Mouse (Mus musculus): ENCODE results near the gene Bglap3. TPM values are rescaled to one million over a fixed set of nuclear protein-coding genes. Genes with fewer than 3 reads are reported as not detected.

The Bglap3 gene
- polyA plus RNA-seq, 1 experiment from 2014 or later = not detected

DNA sequence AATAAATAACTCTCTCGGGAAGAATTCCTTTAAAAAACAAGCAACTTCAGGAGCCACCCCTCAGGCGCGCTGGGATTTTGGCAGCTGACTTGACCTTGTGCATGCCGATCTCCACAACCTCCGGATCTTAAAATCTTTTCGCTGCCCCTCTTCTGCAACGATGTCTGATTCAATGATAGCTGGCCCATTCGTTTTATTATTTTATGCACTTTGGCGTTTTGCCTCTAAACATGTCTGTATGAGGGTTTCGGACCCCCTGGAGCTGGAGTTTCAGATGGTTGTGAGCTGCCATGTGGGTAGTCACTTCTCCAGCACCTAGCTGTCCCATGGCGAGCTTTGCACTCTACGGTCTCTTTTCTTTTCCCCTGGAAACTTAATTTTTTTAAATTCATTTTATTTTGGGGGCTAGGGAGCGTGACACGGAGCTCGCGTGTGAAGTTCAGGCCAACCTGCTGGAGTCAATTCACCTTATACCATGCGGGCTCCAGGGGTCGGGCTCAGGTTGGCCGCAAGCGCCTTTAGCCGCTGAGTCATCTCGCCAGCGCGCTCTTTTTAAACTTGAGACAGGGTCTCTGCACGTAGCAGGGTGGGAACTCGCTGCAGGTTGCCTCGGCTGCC lies 37.0 kb downstream of the Bglap3 start:
- peak; percentile 45; the same call in 1 of the 2 replicates for ATAC-seq (ENCODE audit: insufficient number of reproducible peaks, low FRiP score, low TSS enrichment, low read depth)
- H3K27me3 ChIP-seq (ENCODE audit: control insufficient read depth, insufficient read depth, low read length) = no peaks in the 10 kb centered on the region

DNA sequence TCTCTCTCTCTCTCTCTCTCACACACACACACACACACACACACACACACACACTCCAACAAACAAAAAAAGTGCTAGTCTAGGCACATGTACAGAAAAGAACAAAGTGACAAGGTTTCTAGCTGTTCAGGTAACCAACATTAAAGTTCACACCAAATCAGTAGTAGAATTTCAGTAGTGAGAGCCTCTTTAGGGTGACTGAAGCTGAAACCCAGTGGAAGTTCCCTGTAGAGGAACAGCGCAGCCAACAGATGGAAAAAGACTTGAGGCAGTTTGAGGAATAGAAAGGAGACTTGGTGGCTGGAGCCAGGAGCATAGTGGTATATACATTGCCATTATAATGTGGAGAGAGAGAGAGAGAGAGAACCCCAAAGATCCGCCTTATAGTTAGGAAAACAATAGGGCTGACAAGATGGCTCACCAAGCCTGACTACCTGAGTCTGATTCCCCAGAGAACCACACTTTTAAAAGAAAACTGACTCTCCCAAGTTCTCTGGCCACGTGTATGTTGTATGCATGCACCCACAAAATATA lies 37.6 kb downstream of the Bglap3 start:
- no peaks in the 10 kb centered on the region for H3K27me3 ChIP-seq (ENCODE audit: control insufficient read depth, insufficient read depth, low read length)
- ATAC-seq (ENCODE audit: insufficient number of reproducible peaks, low FRiP score, low TSS enrichment, low read depth) (no peak), DNase-seq (ENCODE audit: low spot score) (no peak)
- H3K36me3 ChIP-seq (ENCODE audit: control insufficient read depth, insufficient read depth, low read length) = no peaks in the 10 kb centered on the region
- no peak overlapping the region for H3K27ac ChIP-seq (replicated peaks; ENCODE audit: low read depth, low read length)
- peaks cover 11% of the 10 kb centered on the region for H3K4me1 ChIP-seq (ENCODE audit: control insufficient read depth, insufficient read depth, low read length)
- peak overlapping the region; percentile 79 for H3K4me3 ChIP-seq (ENCODE audit: low read depth, low read length)
- H3K9me3 ChIP-seq (ENCODE audit: control insufficient read depth, low read length) = no peaks in the 10 kb centered on the region
- WGBS = 46% methylated on average over 3 of the region's 3 CpGs
- peak overlapping the region; percentile 66 for H3K4me2 ChIP-seq (ENCODE audit: low read depth, severe bottlenecking)
- H3K9ac ChIP-seq (ENCODE audit: low read length) = peak overlapping the region; percentile 92

More for the DNA sequence above, 37.0 kb downstream of the Bglap3 start:
- Histone ChIP-seq H3K27ac (replicated peaks; ENCODE audit: low read depth, low read length) (peak overlapping the region; percentile 90), H3K4me1 (ENCODE audit: control insufficient read depth, insufficient read depth, low read length) (peaks cover 11% of the 10 kb centered on the region), H3K9me3 (ENCODE audit: control insufficient read depth, low read length) (no peaks in the 10 kb centered on the region), H3K36me3 (ENCODE audit: control insufficient read depth, insufficient read depth, low read length) (no peaks in the 10 kb centered on the region), H3K9ac (ENCODE audit: low read length) (peak overlapping the region; percentile 92), H3K4me2 (ENCODE audit: low read depth, severe bottlenecking) (peak overlapping the region; percentile 66), H3K4me3 (ENCODE audit: low read depth, low read length) (peak overlapping the region; percentile 79)
- WGBS = under 1% methylated on average over 27 of the region's 27 CpGs
- DNase-seq (ENCODE audit: low spot score) = no peak

DNA sequence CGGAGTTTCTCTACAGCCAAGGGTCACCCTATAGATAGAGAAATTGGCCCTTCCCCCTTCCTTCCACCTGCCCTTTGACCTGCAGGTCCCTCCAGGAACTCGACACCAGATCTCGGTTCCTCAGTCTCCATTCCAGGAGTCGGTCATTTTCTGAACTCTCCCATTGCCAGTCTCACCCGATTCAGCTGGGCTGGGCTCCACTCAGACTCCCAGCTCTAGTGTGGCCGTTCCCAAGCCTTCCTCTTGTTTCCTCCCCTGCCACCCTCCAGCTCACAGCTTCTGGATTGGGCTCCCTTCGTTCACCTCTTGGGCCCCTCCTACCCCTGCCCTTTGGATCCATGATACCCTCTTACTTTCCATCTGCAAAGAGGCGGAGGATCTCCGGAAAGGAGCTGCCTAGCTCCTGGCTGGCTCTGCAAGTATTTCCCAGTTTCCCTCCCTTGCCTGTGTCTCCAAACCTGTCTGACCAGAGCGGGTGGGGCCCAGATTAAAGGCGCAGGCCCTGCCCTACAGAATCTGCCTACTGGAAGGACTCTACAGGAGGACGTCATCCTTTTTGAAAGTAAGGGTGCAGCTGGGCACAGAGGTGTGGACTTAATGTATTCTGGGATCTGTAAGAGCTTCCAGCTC lies 38.4 kb downstream of the Bglap3 start:
- ATAC-seq (ENCODE audit: insufficient number of reproducible peaks, low FRiP score, low TSS enrichment, low read depth) = no peak
- no peaks in the 10 kb centered on the region for H3K36me3 ChIP-seq (ENCODE audit: control insufficient read depth, insufficient read depth, low read length)
- H3K4me1 ChIP-seq (ENCODE audit: control insufficient read depth, insufficient read depth, low read length) = peaks cover 10% of the 10 kb centered on the region
- no peak for DNase-seq (ENCODE audit: low spot score)
- no peak overlapping the region for H3K4me3 ChIP-seq (ENCODE audit: low read depth, low read length)
- no peaks in the 10 kb centered on the region for H3K27me3 ChIP-seq (ENCODE audit: control insufficient read depth, insufficient read depth, low read length)
- no peak overlapping the region for H3K9ac ChIP-seq (ENCODE audit: low read length)
- peak overlapping the region; percentile 22; the same call in 1 of the 2 replicates for H3K4me2 ChIP-seq (ENCODE audit: low read depth, severe bottlenecking)
- H3K9me3 ChIP-seq (ENCODE audit: control insufficient read depth, low read length) = no peaks in the 10 kb centered on the region
- 48% methylated on average over 12 of the region's 12 CpGs for WGBS
- H3K27ac ChIP-seq (replicated peaks; ENCODE audit: low read depth, low read length) = no peak overlapping the region

DNA sequence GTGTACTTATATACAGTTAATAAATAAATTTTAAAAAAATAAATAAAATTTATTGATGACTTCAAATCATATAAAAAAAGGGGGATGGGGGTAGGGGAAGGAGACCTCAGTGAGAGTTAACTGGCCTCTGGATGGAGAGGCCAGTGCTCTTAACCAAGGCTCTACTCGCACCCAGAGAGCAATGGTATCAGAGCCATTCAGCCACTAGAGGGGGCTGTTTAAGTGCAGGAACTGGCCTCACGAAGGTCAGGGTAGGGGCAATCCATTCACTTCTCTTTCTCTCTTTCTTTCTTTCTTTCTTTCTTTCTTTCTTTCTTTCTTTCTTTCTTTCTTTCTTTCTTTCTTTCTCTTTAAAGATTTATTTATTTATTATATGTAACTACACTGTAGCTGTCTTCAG lies 41.3 kb downstream of the Bglap3 start:
- Histone ChIP-seq H3K27ac (replicated peaks; ENCODE audit: low read depth, low read length) (no peak overlapping the region), H3K9me3 (ENCODE audit: control insufficient read depth, low read length) (no peaks in the 10 kb centered on the region), H3K4me2 (ENCODE audit: low read depth, severe bottlenecking) (no peak overlapping the region), H3K4me3 (ENCODE audit: low read depth, low read length) (no peak overlapping the region), H3K9ac (ENCODE audit: low read length) (no peak overlapping the region), H3K4me1 (ENCODE audit: control insufficient read depth, insufficient read depth, low read length) (peaks cover 4% of the 10 kb centered on the region; the same call in 1 of the 2 replicates), H3K36me3 (ENCODE audit: control insufficient read depth, insufficient read depth, low read length) (peaks cover 3% of the 10 kb centered on the region; the same call in 1 of the 2 replicates), H3K27me3 (ENCODE audit: control insufficient read depth, insufficient read depth, low read length) (no peaks in the 10 kb centered on the region)
- DNase-seq (ENCODE audit: low spot score) (peak; percentile 62), ATAC-seq (ENCODE audit: insufficient number of reproducible peaks, low FRiP score, low TSS enrichment, low read depth) (no peak)
- WGBS = 29% methylated on average over 2 of the region's 2 CpGs

DNA sequence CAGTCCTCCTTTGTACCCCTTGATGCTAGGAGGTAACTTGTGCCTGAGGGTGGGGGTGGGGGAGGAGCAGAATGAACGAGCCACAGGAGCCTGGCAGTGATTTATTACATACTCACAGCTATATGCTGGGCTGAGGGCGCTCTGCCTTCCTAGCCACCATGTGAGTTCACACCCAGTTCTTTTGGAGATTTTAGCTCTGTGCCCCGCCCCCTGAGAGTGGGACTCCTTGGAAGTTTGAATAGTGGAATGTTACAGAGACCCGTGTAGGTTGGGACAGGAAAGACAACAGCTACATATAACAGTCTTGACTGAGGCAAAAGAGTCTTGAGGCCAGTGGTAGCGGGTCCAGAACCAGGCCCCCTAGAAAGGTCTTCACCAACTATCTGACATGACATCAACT lies 43.6 kb downstream of the Bglap3 start:
- no peak for ATAC-seq (ENCODE audit: insufficient number of reproducible peaks, low FRiP score, low TSS enrichment, low read depth)
- Histone ChIP-seq H3K27ac (replicated peaks; ENCODE audit: low read depth, low read length) (no peak overlapping the region), H3K4me1 (ENCODE audit: control insufficient read depth, insufficient read depth, low read length) (peaks cover 5% of the 10 kb centered on the region; the same call in 1 of the 2 replicates)

DNA sequence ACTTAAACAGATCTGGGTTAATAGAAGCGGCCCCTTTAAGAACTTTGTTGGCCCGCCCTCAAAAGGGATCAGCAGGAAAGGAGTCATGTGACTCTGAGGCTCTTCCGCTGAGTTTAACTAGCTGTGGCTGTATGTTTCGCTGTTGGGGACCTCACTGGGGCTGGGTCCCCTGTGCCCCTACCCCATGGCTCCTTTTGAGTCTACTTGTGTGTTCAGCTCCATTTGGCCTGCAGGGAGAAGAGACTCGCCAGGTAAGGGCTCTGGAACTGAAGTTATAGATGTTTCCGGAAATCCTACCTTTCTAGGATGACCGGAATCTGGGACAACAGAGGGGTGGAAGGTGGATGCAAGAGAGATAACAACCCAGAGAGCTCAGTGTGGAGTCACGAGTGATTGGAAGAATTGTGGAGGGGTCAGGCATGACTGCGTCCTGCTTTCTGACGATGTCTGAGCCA lies 47.6 kb downstream of the Bglap3 start, which contains the start of gene Glmp:
TSS of gene Glmp (plus strand) at position 73 of the 455 bp plus-strand sequence.
- Histone ChIP-seq H3K27me3 (ENCODE audit: control insufficient read depth, insufficient read depth, low read length) (no peaks in the 10 kb centered on the region), H3K36me3 (ENCODE audit: control insufficient read depth, insufficient read depth, low read length) (peaks cover 29% of the 10 kb centered on the region), H3K27ac (replicated peaks; ENCODE audit: low read depth, low read length) (no peak within 1 kb of the TSS), H3K4me2 (ENCODE audit: low read depth, severe bottlenecking) (peak within 1 kb of the TSS; percentile 67), H3K9ac (ENCODE audit: low read length) (peak within 1 kb of the TSS; percentile 85), H3K9me3 (ENCODE audit: control insufficient read depth, low read length) (no peaks in the 10 kb centered on the region), H3K4me3 (ENCODE audit: low read depth, low read length) (peak within 1 kb of the TSS; percentile 77), H3K4me1 (ENCODE audit: control insufficient read depth, insufficient read depth, low read length) (peaks cover 5% of the 10 kb centered on the region; the same call in 1 of the 2 replicates)
- WGBS = under 1% methylated on average over 10 of the region's 10 CpGs
- DNase-seq (ENCODE audit: low spot score) = peak; percentile 65
- no peak for ATAC-seq (ENCODE audit: insufficient number of reproducible peaks, low FRiP score, low TSS enrichment, low read depth)

More for the DNA sequence above, 43.6 kb downstream of the Bglap3 start:
- H3K9ac ChIP-seq (ENCODE audit: low read length) = no peak overlapping the region
- no peak for DNase-seq (ENCODE audit: low spot score)
- H3K27me3 ChIP-seq (ENCODE audit: control insufficient read depth, insufficient read depth, low read length) = no peaks in the 10 kb centered on the region
- no peaks in the 10 kb centered on the region for H3K9me3 ChIP-seq (ENCODE audit: control insufficient read depth, low read length)
- no peak overlapping the region for H3K4me3 ChIP-seq (ENCODE audit: low read depth, low read length)
- 48% methylated on average over 5 of the region's 5 CpGs for WGBS
- H3K36me3 ChIP-seq (ENCODE audit: control insufficient read depth, insufficient read depth, low read length) = peaks cover 3% of the 10 kb centered on the region; the same call in 1 of the 2 replicates
- no peak overlapping the region for H3K4me2 ChIP-seq (ENCODE audit: low read depth, severe bottlenecking)

Other genes starting within 250 kb of the Bglap3 start
- gene Mef2d, start 230.4 kb downstream of the Bglap3 start, polyA plus RNA-seq (2014; fragmentation: Nextera tagmentation; extraction: Ambion mirVana) = 12.6 and 14.3 TPM in 2 replicates
- gene Rhbg, start 118.0 kb downstream of the Bglap3 start, polyA plus RNA-seq (2014; fragmentation: Nextera tagmentation; extraction: Ambion mirVana) = 0.11 and 0.60 TPM in 2 replicates
- gene Gm38392, start 85.5 kb downstream of the Bglap3 start, polyA plus RNA-seq (2014; fragmentation: Nextera tagmentation; extraction: Ambion mirVana) = 0.37 and 0.59 TPM in 2 replicates
- 11.9 TPM in 2 replicates for gene Tsacc, start 75.7 kb downstream of the Bglap3 start, polyA plus RNA-seq (2014; fragmentation: Nextera tagmentation; extraction: Ambion mirVana)
- gene Cct3, start 75.6 kb downstream of the Bglap3 start, polyA plus RNA-seq (2014; fragmentation: Nextera tagmentation; extraction: Ambion mirVana) = 764 and 785 TPM in 2 replicates
- 90.5 and 100 TPM in 2 replicates for gene Glmp, start 47.7 kb downstream of the Bglap3 start, polyA plus RNA-seq (2014; fragmentation: Nextera tagmentation; extraction: Ambion mirVana)
- 1.8 and 3.3 TPM in 2 replicates for gene Tmem79, start 36.6 kb downstream of the Bglap3 start, polyA plus RNA-seq (2014; fragmentation: Nextera tagmentation; extraction: Ambion mirVana)
- 44.9 and 49.0 TPM in 2 replicates for gene Smg5, start 36.5 kb downstream of the Bglap3 start, polyA plus RNA-seq (2014; fragmentation: Nextera tagmentation; extraction: Ambion mirVana)
- gene Paqr6, start 8.2 kb downstream of the Bglap3 start, polyA plus RNA-seq (2014; fragmentation: Nextera tagmentation; extraction: Ambion mirVana) = 1.1 and 1.8 TPM in 2 replicates
- gene Bglap2, start 6.0 kb upstream of the Bglap3 start, polyA plus RNA-seq (2014; fragmentation: Nextera tagmentation; extraction: Ambion mirVana) = not detected in 2 replicates
- gene Bglap, start 11.7 kb upstream of the Bglap3 start, polyA plus RNA-seq (2014; fragmentation: Nextera tagmentation; extraction: Ambion mirVana) = not detected in 2 replicates
- gene Pmf1, start 37.6 kb upstream of the Bglap3 start, polyA plus RNA-seq (2014; fragmentation: Nextera tagmentation; extraction: Ambion mirVana) = 174 and 185 TPM in 2 replicates
- 17.7 and 18.9 TPM in 2 replicates for gene Slc25a44, start 52.4 kb upstream of the Bglap3 start, polyA plus RNA-seq (2014; fragmentation: Nextera tagmentation; extraction: Ambion mirVana)
- gene Sema4a, start 88.4 kb upstream of the Bglap3 start, polyA plus RNA-seq (2014; fragmentation: Nextera tagmentation; extraction: Ambion mirVana) = 5.4 and 5.7 TPM in 2 replicates
- 20.3 and 20.4 TPM in 2 replicates for gene Lmna, start 137.2 kb upstream of the Bglap3 start, polyA plus RNA-seq (2014; fragmentation: Nextera tagmentation; extraction: Ambion mirVana)
- gene Mex3a, start 159.7 kb upstream of the Bglap3 start, polyA plus RNA-seq (2014; fragmentation: Nextera tagmentation; extraction: Ambion mirVana) = 42.6 and 43.5 TPM in 2 replicates
- 2.4 and 3.1 TPM in 2 replicates for gene Rab25, start 175.6 kb upstream of the Bglap3 start, polyA plus RNA-seq (2014; fragmentation: Nextera tagmentation; extraction: Ambion mirVana)
- 78.9 and 89.3 TPM in 2 replicates for gene Lamtor2, start 180.3 kb upstream of the Bglap3 start, polyA plus RNA-seq (2014; fragmentation: Nextera tagmentation; extraction: Ambion mirVana)
- 80.1 and 85.3 TPM in 2 replicates for gene Ubqln4, start 181.0 kb upstream of the Bglap3 start, polyA plus RNA-seq (2014; fragmentation: Nextera tagmentation; extraction: Ambion mirVana)
- 220 and 233 TPM in 2 replicates for gene Ssr2, start 203.1 kb upstream of the Bglap3 start, polyA plus RNA-seq (2014; fragmentation: Nextera tagmentation; extraction: Ambion mirVana)
- 132 and 134 TPM in 2 replicates for gene Arhgef2, start 233.2 kb upstream of the Bglap3 start, polyA plus RNA-seq (2014; fragmentation: Nextera tagmentation; extraction: Ambion mirVana)